Mouse (Mus musculus): Measurements from ENCODE around the gene Tmem233.

GRCm38 (mm10) chr5:116018196-116018595 is 64.8 kb downstream of the Tmem233 start:
- TF ChIP-seq POLR2A (IDR thresholded peaks at IDR 0.05; ENCODE audit: extremely low read depth, insufficient read depth, low read length) (no peak), CTCF (IDR thresholded peaks at IDR 0.05; ENCODE audit: low read depth, low read length) (no peak)

Measured in liver, adult 2 months (tissue).